Mouse (Mus musculus): Measurements from ENCODE around the gene Ptprh. TPM values are rescaled to one million over a fixed set of nuclear protein-coding genes. Genes with fewer than 3 reads are reported as not detected.

Ptprh gene
- polyA plus RNA-seq, 1 experiment from 2014 or later, result 0.08 TPM

- no peaks in the 10 kb centered on the region for H3K4me1 ChIP-seq
- peaks cover 62% of the 10 kb centered on the region for H3K36me3 ChIP-seq
- 97% methylated on average over 5 of the region's 5 CpGs for WGBS
- H3K9ac ChIP-seq, result no peak overlapping the region
- ATAC-seq (replicated peaks; ENCODE audit: low FRiP score), result no peak; the same call in 1 of the 2 replicates
- no peak overlapping the region for H3K27ac ChIP-seq
- no peaks in the 10 kb centered on the region for H3K27me3 ChIP-seq
- no peak overlapping the region for H3K4me2 ChIP-seq
- no peaks in the 10 kb centered on the region for H3K9me3 ChIP-seq (replicated peaks)
- no peak overlapping the region for H3K4me3 ChIP-seq (replicated peaks)
Observed at GRCm38 (mm10) chr7:4629586-4629985, 25.7 kb upstream of the Ptprh start.

- no peak overlapping the region for H3K4me2 ChIP-seq
- no peak overlapping the region for H3K27ac ChIP-seq
- no peak overlapping the region for H3K9ac ChIP-seq
- H3K4me1 ChIP-seq, result peaks cover 4% of the 10 kb centered on the region; the same call in 1 of the 2 replicates
- H3K9me3 ChIP-seq (replicated peaks), result no peaks in the 10 kb centered on the region
- peaks cover 28% of the 10 kb centered on the region for H3K36me3 ChIP-seq
- H3K27me3 ChIP-seq, result no peaks in the 10 kb centered on the region
- WGBS, result 88% methylated on average over 2 of the region's 2 CpGs
- ATAC-seq (replicated peaks; ENCODE audit: low FRiP score), result no peak
- H3K4me3 ChIP-seq (replicated peaks), result no peak overlapping the region
Observed at GRCm38 (mm10) chr7:4625928-4626327, 22.1 kb upstream of the Ptprh start.

- Histone ChIP-seq H3K4me2 (no peak overlapping the region), H3K36me3 (peaks cover 14% of the 10 kb centered on the region), H3K27me3 (no peaks in the 10 kb centered on the region), H3K27ac (no peak overlapping the region), H3K4me3 (replicated peaks) (no peak overlapping the region), H3K4me1 (peaks cover 4% of the 10 kb centered on the region; the same call in 1 of the 2 replicates), H3K9ac (no peak overlapping the region), H3K9me3 (replicated peaks) (no peaks in the 10 kb centered on the region)
- ATAC-seq (replicated peaks; ENCODE audit: low FRiP score), result 0 out of 2 replicates have a peak, but pooled peaks have one; percentile 8
- 56% methylated on average over 1 of the region's 1 CpGs for WGBS
Observed at GRCm38 (mm10) chr7:4624343-4624742, 20.5 kb upstream of the Ptprh start.

- no peaks in the 10 kb centered on the region for H3K27me3 ChIP-seq
- no peak overlapping the region for H3K27ac ChIP-seq
- H3K9ac ChIP-seq, result no peak overlapping the region
- H3K4me3 ChIP-seq (replicated peaks), result no peak overlapping the region
- no peaks in the 10 kb centered on the region for H3K9me3 ChIP-seq (replicated peaks)
- peak; percentile 44; the same call in 1 of the 2 replicates for ATAC-seq (replicated peaks; ENCODE audit: low FRiP score)
- peaks cover 4% of the 10 kb centered on the region; the same call in 1 of the 2 replicates for H3K4me1 ChIP-seq
- H3K4me2 ChIP-seq, result no peak overlapping the region
- peaks cover 7% of the 10 kb centered on the region for H3K36me3 ChIP-seq
- 25% methylated on average over 4 of the region's 4 CpGs for WGBS
Observed at GRCm38 (mm10) chr7:4623544-4624189, 19.8 kb upstream of the Ptprh start.

GRCm38 (mm10) chr7:4619979-4620378 lies 16.1 kb upstream of the Ptprh start:
- no peak overlapping the region for H3K4me3 ChIP-seq (replicated peaks)
- H3K4me1 ChIP-seq, result peaks cover 4% of the 10 kb centered on the region; the same call in 1 of the 2 replicates
- no peaks in the 10 kb centered on the region for H3K36me3 ChIP-seq
- H3K27ac ChIP-seq, result no peak overlapping the region
- no peak overlapping the region for H3K4me2 ChIP-seq
- 31% methylated on average over 1 of the region's 1 CpGs for WGBS
- no peak for ATAC-seq (replicated peaks; ENCODE audit: low FRiP score)
- no peaks in the 10 kb centered on the region for H3K9me3 ChIP-seq (replicated peaks)
- H3K27me3 ChIP-seq, result no peaks in the 10 kb centered on the region
- H3K9ac ChIP-seq, result no peak overlapping the region

GRCm38 (mm10) chr7:4613740-4614403 lies 10.0 kb upstream of the Ptprh start:
- 75% methylated on average over 14 of the region's 14 CpGs for WGBS
- Histone ChIP-seq H3K9me3 (replicated peaks) (no peaks in the 10 kb centered on the region), H3K27ac (no peak overlapping the region), H3K27me3 (no peaks in the 10 kb centered on the region), H3K4me2 (no peak overlapping the region), H3K4me1 (no peaks in the 10 kb centered on the region), H3K9ac (no peak overlapping the region), H3K4me3 (replicated peaks) (no peak overlapping the region), H3K36me3 (no peaks in the 10 kb centered on the region)
- no peak for ATAC-seq (replicated peaks; ENCODE audit: low FRiP score)

GRCm38 (mm10) chr7:4612956-4613355 lies 9.1 kb upstream of the Ptprh start:
- no peaks in the 10 kb centered on the region for H3K27me3 ChIP-seq
- no peaks in the 10 kb centered on the region for H3K4me1 ChIP-seq
- no peak overlapping the region for H3K27ac ChIP-seq
- H3K4me3 ChIP-seq (replicated peaks), result no peak overlapping the region
- H3K9ac ChIP-seq, result no peak overlapping the region
- ATAC-seq (replicated peaks; ENCODE audit: low FRiP score), result no peak
- H3K4me2 ChIP-seq, result no peak overlapping the region
- 74% methylated on average over 1 of the region's 1 CpGs for WGBS
- no peaks in the 10 kb centered on the region for H3K36me3 ChIP-seq
- H3K9me3 ChIP-seq (replicated peaks), result no peaks in the 10 kb centered on the region

- no peak for ATAC-seq (replicated peaks; ENCODE audit: low FRiP score)
- no peak overlapping the region for H3K9ac ChIP-seq
- H3K27ac ChIP-seq, result no peak overlapping the region
- no peaks in the 10 kb centered on the region for H3K27me3 ChIP-seq
- 54% methylated on average over 8 of the region's 8 CpGs for WGBS
- H3K4me1 ChIP-seq, result no peaks in the 10 kb centered on the region
- no peaks in the 10 kb centered on the region for H3K36me3 ChIP-seq
- H3K4me2 ChIP-seq, result no peak overlapping the region
- H3K9me3 ChIP-seq (replicated peaks), result no peaks in the 10 kb centered on the region
- H3K4me3 ChIP-seq (replicated peaks), result no peak overlapping the region
Observed at GRCm38 (mm10) chr7:4612386-4612785, 8.5 kb upstream of the Ptprh start.

GRCm38 (mm10) chr7:4611921-4612341 lies 8.1 kb upstream of the Ptprh start:
- WGBS, result 83% methylated on average over 12 of the region's 12 CpGs
- Histone ChIP-seq H3K27me3 (no peaks in the 10 kb centered on the region), H3K9ac (no peak overlapping the region), H3K4me3 (replicated peaks) (no peak overlapping the region), H3K4me1 (no peaks in the 10 kb centered on the region), H3K27ac (no peak overlapping the region), H3K36me3 (no peaks in the 10 kb centered on the region), H3K9me3 (replicated peaks) (no peaks in the 10 kb centered on the region), H3K4me2 (no peak overlapping the region)
- ATAC-seq (replicated peaks; ENCODE audit: low FRiP score), result no peak

GRCm38 (mm10) chr7:4611511-4611910 lies 7.7 kb upstream of the Ptprh start:
- no peak for ATAC-seq (replicated peaks; ENCODE audit: low FRiP score)
- Histone ChIP-seq H3K36me3 (no peaks in the 10 kb centered on the region), H3K9me3 (replicated peaks) (no peaks in the 10 kb centered on the region), H3K4me1 (no peaks in the 10 kb centered on the region), H3K4me3 (replicated peaks) (no peak overlapping the region), H3K27me3 (no peaks in the 10 kb centered on the region), H3K27ac (no peak overlapping the region), H3K4me2 (no peak overlapping the region), H3K9ac (no peak overlapping the region)
- 88% methylated on average over 12 of the region's 12 CpGs for WGBS

GRCm38 (mm10) chr7:4608002-4608401 lies 4.2 kb upstream of the Ptprh start:
- no peaks in the 10 kb centered on the region for H3K36me3 ChIP-seq
- no peak for ATAC-seq (replicated peaks; ENCODE audit: low FRiP score)
- no peak overlapping the region for H3K4me2 ChIP-seq
- no peak overlapping the region for H3K27ac ChIP-seq
- no peaks in the 10 kb centered on the region for H3K4me1 ChIP-seq
- H3K9me3 ChIP-seq (replicated peaks), result no peaks in the 10 kb centered on the region
- WGBS, result 59% methylated on average over 5 of the region's 5 CpGs
- no peak overlapping the region for H3K4me3 ChIP-seq (replicated peaks)
- H3K9ac ChIP-seq, result no peak overlapping the region
- no peaks in the 10 kb centered on the region for H3K27me3 ChIP-seq

GRCm38 (mm10) chr7:4602969-4603368 lies 872 bp downstream of the Ptprh start:
- Histone ChIP-seq H3K36me3 (no peaks in the 10 kb centered on the region), H3K4me1 (no peaks in the 10 kb centered on the region), H3K9me3 (replicated peaks) (no peaks in the 10 kb centered on the region), H3K9ac (no peak overlapping the region), H3K27me3 (no peaks in the 10 kb centered on the region), H3K4me3 (replicated peaks) (no peak overlapping the region), H3K27ac (no peak overlapping the region), H3K4me2 (no peak overlapping the region)
- WGBS, result 85% methylated on average over 6 of the region's 6 CpGs
- ATAC-seq (replicated peaks; ENCODE audit: low FRiP score), result no peak
